Mouse (Mus musculus): ENCODE measurements around the gene Olfr697. TPM values are rescaled to one million over a fixed set of nuclear protein-coding genes. Genes with fewer than 3 reads are reported as not detected.
"Not testable (repeated sequence)": the region's sequence is repeated elsewhere in the genome, so short reads cannot be mapped to it uniquely, and the experiment has no call there.

The Olfr697 gene
- polyA plus RNA-seq, 1 experiment from 2014 or later, result not detected

GRCm38 (mm10) chr7:106711463-106711862 lies 30.8 kb downstream of the Olfr697 start:
- no peak overlapping the region for H3K4me3 ChIP-seq (ENCODE audit: low read depth, low read length)

GRCm38 (mm10) chr7:106707705-106708104 lies 34.5 kb downstream of the Olfr697 start:
- not testable (repeated sequence) for H3K27ac ChIP-seq (ENCODE audit: low read depth, low read length); H3K9ac ChIP-seq (ENCODE audit: low read length); H3K4me3 ChIP-seq (ENCODE audit: low read depth, low read length); H3K4me2 ChIP-seq (ENCODE audit: low read length); DNase-seq (ENCODE audit: low spot score); H3K4me1 ChIP-seq (ENCODE audit: control insufficient read depth, insufficient read depth, low read length); H3K9me3 ChIP-seq (replicated peaks; ENCODE audit: control insufficient read depth, low read length); ATAC-seq; H3K27me3 ChIP-seq (replicated peaks; ENCODE audit: control insufficient read depth, insufficient read depth, low read length); H3K36me3 ChIP-seq (ENCODE audit: control insufficient read depth, insufficient read depth, low read length)
- WGBS, result 90% methylated on average over 10 of the region's 10 CpGs

More at GRCm38 (mm10) chr7:106711463-106711862, 30.8 kb downstream of the Olfr697 start:
- Histone ChIP-seq H3K9ac (ENCODE audit: low read length) (no peak overlapping the region), H3K4me2 (ENCODE audit: low read length) (no peak overlapping the region), H3K4me1 (ENCODE audit: control insufficient read depth, insufficient read depth, low read length) (no peaks in the 10 kb centered on the region), H3K27ac (ENCODE audit: low read depth, low read length) (no peak overlapping the region), H3K27me3 (replicated peaks; ENCODE audit: control insufficient read depth, insufficient read depth, low read length) (no peaks in the 10 kb centered on the region), H3K36me3 (ENCODE audit: control insufficient read depth, insufficient read depth, low read length) (no peaks in the 10 kb centered on the region), H3K9me3 (replicated peaks; ENCODE audit: control insufficient read depth, low read length) (no peaks in the 10 kb centered on the region)
- DNase-seq (ENCODE audit: low spot score) (no peak), ATAC-seq (no peak)
- 92% methylated on average over 6 of the region's 6 CpGs for WGBS

GRCm38 (mm10) chr7:106696891-106697290 lies 45.4 kb downstream of the Olfr697 start:
- no peaks in the 10 kb centered on the region for H3K36me3 ChIP-seq (ENCODE audit: control insufficient read depth, insufficient read depth, low read length)
- no peak overlapping the region for H3K9ac ChIP-seq (ENCODE audit: low read length)
- H3K4me3 ChIP-seq (ENCODE audit: low read depth, low read length), result no peak overlapping the region
- H3K27me3 ChIP-seq (replicated peaks; ENCODE audit: control insufficient read depth, insufficient read depth, low read length), result no peaks in the 10 kb centered on the region
- 85% methylated on average over 1 of the region's 1 CpGs for WGBS
- ATAC-seq (no peak), DNase-seq (ENCODE audit: low spot score) (no peak)
- H3K4me2 ChIP-seq (ENCODE audit: low read length), result no peak overlapping the region
- H3K4me1 ChIP-seq (ENCODE audit: control insufficient read depth, insufficient read depth, low read length), result no peaks in the 10 kb centered on the region
- H3K27ac ChIP-seq (ENCODE audit: low read depth, low read length), result no peak overlapping the region
- no peaks in the 10 kb centered on the region for H3K9me3 ChIP-seq (replicated peaks; ENCODE audit: control insufficient read depth, low read length)

GRCm38 (mm10) chr7:106692976-106693375 lies 49.3 kb downstream of the Olfr697 start:
- no peak overlapping the region for H3K4me2 ChIP-seq (ENCODE audit: low read length)
- no peaks in the 10 kb centered on the region for H3K9me3 ChIP-seq (replicated peaks; ENCODE audit: control insufficient read depth, low read length)
- no peaks in the 10 kb centered on the region for H3K36me3 ChIP-seq (ENCODE audit: control insufficient read depth, insufficient read depth, low read length)
- WGBS, result 88% methylated on average over 3 of the region's 3 CpGs
- ATAC-seq (no peak), DNase-seq (ENCODE audit: low spot score) (no peak)
- H3K4me3 ChIP-seq (ENCODE audit: low read depth, low read length), result no peak overlapping the region
- no peaks in the 10 kb centered on the region for H3K27me3 ChIP-seq (replicated peaks; ENCODE audit: control insufficient read depth, insufficient read depth, low read length)
- no peaks in the 10 kb centered on the region for H3K4me1 ChIP-seq (ENCODE audit: control insufficient read depth, insufficient read depth, low read length)
- H3K27ac ChIP-seq (ENCODE audit: low read depth, low read length), result no peak overlapping the region
- H3K9ac ChIP-seq (ENCODE audit: low read length), result no peak overlapping the region

- Histone ChIP-seq H3K9me3 (replicated peaks; ENCODE audit: control insufficient read depth, low read length) (no peaks in the 10 kb centered on the region), H3K4me2 (ENCODE audit: low read length) (no peak within 1 kb of the TSS), H3K4me3 (ENCODE audit: low read depth, low read length) (no peak within 1 kb of the TSS), H3K9ac (ENCODE audit: low read length) (no peak within 1 kb of the TSS), H3K27me3 (replicated peaks; ENCODE audit: control insufficient read depth, insufficient read depth, low read length) (no peaks in the 10 kb centered on the region), H3K27ac (ENCODE audit: low read depth, low read length) (no peak within 1 kb of the TSS), H3K4me1 (ENCODE audit: control insufficient read depth, insufficient read depth, low read length) (no peaks in the 10 kb centered on the region), H3K36me3 (ENCODE audit: control insufficient read depth, insufficient read depth, low read length) (no peaks in the 10 kb centered on the region)
- WGBS, result 88% methylated on average over 1 of the region's 1 CpGs
- DNase-seq (ENCODE audit: low spot score) (no peak), ATAC-seq (no peak)
Measured at GRCm38 (mm10) chr7:106691714-106692113, 50.5 kb downstream of the Olfr697 start, which contains the start of gene Olfr694. Gene Olfr694, minus strand, starts transcription at chr7:106691814.

Other genes starting within 250 kb of the Olfr697 start
- gene Olfr693, start 61.9 kb downstream of the Olfr697 start, polyA plus RNA-seq (2014; fragmentation: Nextera tagmentation; extraction: Ambion mirVana), result not detected in 2 replicates
- not detected in 2 replicates for gene Olfr694, start 50.6 kb downstream of the Olfr697 start, polyA plus RNA-seq (2014; fragmentation: Nextera tagmentation; extraction: Ambion mirVana)
- not detected in 2 replicates for gene Olfr695, start 26.0 kb downstream of the Olfr697 start, polyA plus RNA-seq (2014; fragmentation: Nextera tagmentation; extraction: Ambion mirVana)
- not detected in 2 replicates for gene Olfr698, start 13.0 kb upstream of the Olfr697 start, polyA plus RNA-seq (2014; fragmentation: Nextera tagmentation; extraction: Ambion mirVana)
- not detected in 2 replicates for gene Olfr699, start 50.8 kb upstream of the Olfr697 start, polyA plus RNA-seq (2014; fragmentation: Nextera tagmentation; extraction: Ambion mirVana)
- not detected in 2 replicates for gene Olfr700, start 66.4 kb upstream of the Olfr697 start, polyA plus RNA-seq (2014; fragmentation: Nextera tagmentation; extraction: Ambion mirVana)
- gene Olfr701, start 71.7 kb upstream of the Olfr697 start, polyA plus RNA-seq (2014; fragmentation: Nextera tagmentation; extraction: Ambion mirVana), result not detected in 2 replicates
- gene Olfr702, start 91.5 kb upstream of the Olfr697 start, polyA plus RNA-seq (2014; fragmentation: Nextera tagmentation; extraction: Ambion mirVana), result not detected in 2 replicates
- not detected in 2 replicates for gene Olfr703, start 100.9 kb upstream of the Olfr697 start, polyA plus RNA-seq (2014; fragmentation: Nextera tagmentation; extraction: Ambion mirVana)
- not detected in 2 replicates for gene Olfr704, start 120.7 kb upstream of the Olfr697 start, polyA plus RNA-seq (2014; fragmentation: Nextera tagmentation; extraction: Ambion mirVana)
- not detected in 2 replicates for gene Olfr705, start 134.4 kb upstream of the Olfr697 start, polyA plus RNA-seq (2014; fragmentation: Nextera tagmentation; extraction: Ambion mirVana)
- gene Olfr706, start 145.7 kb upstream of the Olfr697 start, polyA plus RNA-seq (2014; fragmentation: Nextera tagmentation; extraction: Ambion mirVana), result not detected in 2 replicates
- gene Olfr707, start 158.8 kb upstream of the Olfr697 start, polyA plus RNA-seq (2014; fragmentation: Nextera tagmentation; extraction: Ambion mirVana), result not detected in 2 replicates
- gene Olfr1532-ps1, start 165.6 kb upstream of the Olfr697 start, polyA plus RNA-seq (2014; fragmentation: Nextera tagmentation; extraction: Ambion mirVana), result not detected in 2 replicates
- not detected in 2 replicates for gene Olfr709-ps1, start 189.8 kb upstream of the Olfr697 start, polyA plus RNA-seq (2014; fragmentation: Nextera tagmentation; extraction: Ambion mirVana)
- gene Olfr710, start 205.9 kb upstream of the Olfr697 start, polyA plus RNA-seq (2014; fragmentation: Nextera tagmentation; extraction: Ambion mirVana), result not detected in 2 replicates
- gene Olfr6, start 221.5 kb upstream of the Olfr697 start, polyA plus RNA-seq (2014; fragmentation: Nextera tagmentation; extraction: Ambion mirVana), result not detected in 2 replicates
- gene Olfr711, start 233.0 kb upstream of the Olfr697 start, polyA plus RNA-seq (2014; fragmentation: Nextera tagmentation; extraction: Ambion mirVana), result not detected in 2 replicates